Mouse (Mus musculus): Measurements from ENCODE around the gene Bag1.

- TF ChIP-seq CTCF (IDR thresholded peaks at IDR 0.05; ENCODE audit: low read depth): no peak
- no peak for TF ChIP-seq EP300 (optimal IDR thresholded peaks at IDR 0.05)
Measured at GRCm38 (mm10) chr4:40920576-40920975, 27.5 kb downstream of the Bag1 start.
